Mouse (Mus musculus) limb, embryonic 11.5 days (tissue): ENCODE data around the gene Gm21170. TPM values are rescaled to one million over a fixed set of nuclear protein-coding genes. Genes with fewer than 3 reads are reported as not detected.
"Not testable (repeated sequence)": the region's sequence is repeated elsewhere in the genome, so short reads cannot be mapped to it uniquely, and the experiment has no call there.

Experiments used
- ATAC-seq: fragments of 200-750 bp; cut with Nextera tagmentation; 2 replicates; pipeline ENCODE4 v1.8.0; 2017; ENCODE audit warnings: low read depth; ENCODE audit not compliant: insufficient number of reproducible peaks, low FRiP score, low TSS enrichment
- DNase-seq: peaks from one replicate; pipeline ENCODE4 v3.0.0-alpha.2; 2015; ENCODE audit warnings: low spot score
- H3K27ac ChIP-seq: fragments of 300-500 bp; sonication (generic); replicated peaks from 2 replicates; pipeline ENCODE4 v1.5.1; 2014; ENCODE audit warnings: low read depth, mild to moderate bottlenecking, low read length
- H3K27me3 ChIP-seq: fragments of 300-500 bp; sonication (generic); 2 replicates; pipeline ENCODE4 v1.6.1; 2014; ENCODE audit warnings: mild to moderate bottlenecking, low read length, mixed read lengths; ENCODE audit not compliant: control insufficient read depth, insufficient read depth
- H3K36me3 ChIP-seq: fragments of 300-500 bp; sonication (generic); 2 replicates; pipeline ENCODE4 v1.6.1; 2014; ENCODE audit warnings: mild to moderate bottlenecking, low read length, moderate library complexity, mixed read lengths; ENCODE audit not compliant: control insufficient read depth, insufficient read depth
- H3K4me1 ChIP-seq: fragments of 300-500 bp; sonication (generic); 2 replicates; pipeline ENCODE4 v1.6.1; 2014; ENCODE audit warnings: low read length, mixed read lengths; ENCODE audit not compliant: control insufficient read depth, insufficient read depth
- H3K4me2 ChIP-seq: fragments of 300-500 bp; sonication (generic); 2 replicates; pipeline ENCODE4 v1.6.1; 2014; ENCODE audit warnings: low read depth, mild to moderate bottlenecking, moderate library complexity; ENCODE audit not compliant: severe bottlenecking
- H3K4me3 ChIP-seq: fragments of 300-500 bp; sonication (generic); 2 replicates; pipeline ENCODE4 v1.5.1; 2014; ENCODE audit warnings: low read depth, low read length
- H3K9ac ChIP-seq: fragments of 300-500 bp; sonication (generic); 2 replicates; pipeline ENCODE4 v1.6.1; 2014; ENCODE audit warnings: mild to moderate bottlenecking, low read length
- H3K9me3 ChIP-seq: fragments of 300-500 bp; sonication (generic); 2 replicates; pipeline ENCODE4 v1.6.1; 2016; ENCODE audit warnings: low read length; ENCODE audit not compliant: control insufficient read depth
- WGBS: fragments of 180-500 bp; shearing (Covaris S2); extraction: QIAGEN DNeasy Blood & Tissue Kit; methylation state at CpG from one replicate; pipeline ENCODE4 v1.1.7; 2014; 5-methylcytosine and 5-hydroxymethylcytosine counted together
- polyA plus RNA-seq: library from polyadenylated mRNA; unstranded; fragments of >200 nt; fragmentation: Nextera tagmentation; extraction: Ambion mirVana; gene quantifications from 2 replicates; pipeline ENCODE4 v1.2.1, GENCODE M21; 2014

The Gm21170 gene
- polyA plus RNA-seq = not detected in 2 replicates

GRCm38 (mm10) chrY:47690998-47691397 is at the start of gene Gm21170:
TSS of gene Gm21170 (minus strand) at chrY:47691098.
- H3K27ac ChIP-seq, H3K4me1 ChIP-seq, H3K4me2 ChIP-seq, ATAC-seq, H3K4me3 ChIP-seq, H3K36me3 ChIP-seq, H3K9ac ChIP-seq, H3K9me3 ChIP-seq, H3K27me3 ChIP-seq, DNase-seq: not testable (repeated sequence)
- WGBS = no CpG with 5 or more reads among the region's 2 CpGs

Other genes with a start within 250 kb of the Gm21170 start
- gene Gm21256, start 240.1 kb downstream of the Gm21170 start, polyA plus RNA-seq = not detected in 2 replicates